Mouse (Mus musculus) stomach, postnatal 0 days (tissue): Measurements from ENCODE around the gene Dbi. TPM values are rescaled to one million over a fixed set of nuclear protein-coding genes. Genes with fewer than 3 reads are reported as not detected.
A peak's percentile ranks its signal among the peaks of the same experiment; 100 is the strongest.

Experiments used
- ATAC-seq: fragments of 200-750 bp; cut with Nextera tagmentation; 2 replicates; pipeline ENCODE4 v1.8.0; 2017; ENCODE audit not compliant: low FRiP score, low TSS enrichment
- DNase-seq: peaks from one replicate; pipeline ENCODE4 v3.0.0-alpha.2; 2016; ENCODE audit warnings: low spot score
- H3K27ac ChIP-seq: fragments of 300-500 bp; sonication (generic); replicated peaks from 2 replicates; pipeline ENCODE4 v1.5.1; 2014; ENCODE audit warnings: mild to moderate bottlenecking, control low read depth
- H3K27me3 ChIP-seq: fragments of 300-500 bp; sonication (generic); 2 replicates; pipeline ENCODE4 v1.6.1; 2014; ENCODE audit warnings: low read length; ENCODE audit not compliant: control insufficient read depth, insufficient read depth
- H3K36me3 ChIP-seq: fragments of 300-500 bp; sonication (generic); 2 replicates; pipeline ENCODE4 v1.6.1; 2014; ENCODE audit warnings: low read length, mixed read lengths; ENCODE audit not compliant: control insufficient read depth, insufficient read depth
- H3K4me1 ChIP-seq: fragments of 300-500 bp; sonication (generic); replicated peaks from 2 replicates; pipeline ENCODE4 v1.6.1; 2014; ENCODE audit warnings: antibody characterized with exemption; ENCODE audit not compliant: control insufficient read depth, insufficient read depth
- H3K4me2 ChIP-seq: fragments of 300-500 bp; sonication (generic); replicated peaks from 2 replicates; pipeline ENCODE4 v1.6.1; 2014; ENCODE audit warnings: low read depth, mild to moderate bottlenecking, control low read depth, moderate library complexity
- H3K4me3 ChIP-seq: fragments of 300-500 bp; sonication (generic); 2 replicates; pipeline ENCODE4 v1.5.1; 2014; ENCODE audit warnings: low read depth, low read length, control low read depth
- H3K9ac ChIP-seq: fragments of 300-500 bp; sonication (generic); 2 replicates; pipeline ENCODE4 v1.6.1; 2014; ENCODE audit warnings: mild to moderate bottlenecking, low read length, control low read depth, mixed read lengths
- H3K9me3 ChIP-seq: fragments of 300-500 bp; sonication (generic); 2 replicates; pipeline ENCODE4 v1.6.1; 2016; ENCODE audit warnings: low read length; ENCODE audit not compliant: control insufficient read depth
- CTCF ChIP-seq: IDR thresholded peaks from 2 replicates; pipeline ENCODE4 v1.5.1; 2016; ENCODE audit warnings: antibody characterized with exemption, low read depth, mild to moderate bottlenecking, moderate library complexity
- EP300 ChIP-seq: optimal IDR thresholded peaks from 2 replicates; pipeline ENCODE3; 2016; ENCODE audit warnings: antibody characterized with exemption
- WGBS: fragments of 180-500 bp; shearing (Covaris S2); extraction: QIAGEN DNeasy Blood & Tissue Kit; methylation state at CpG from one replicate; pipeline ENCODE4 v1.1.7; 2014; 5-methylcytosine and 5-hydroxymethylcytosine counted together
- polyA plus RNA-seq: library from polyadenylated mRNA; unstranded; fragments of >200 nt; fragmentation: Nextera tagmentation; extraction: Ambion mirVana; gene quantifications from 2 replicates; pipeline ENCODE4 v1.2.1, GENCODE M21; 2015

The Dbi gene
- polyA plus RNA-seq, 1 experiment from 2014 or later, result 1,741 TPM

GRCm38 (mm10) chr1:120109741-120110432, 11.0 kb downstream of the Dbi start:
- Histone ChIP-seq H3K36me3 (peaks cover 11% of the 10 kb centered on the region), H3K4me1 (no peaks in the 10 kb centered on the region), H3K27ac (no peak overlapping the region), H3K4me2 (no peak overlapping the region), H3K27me3 (no peaks in the 10 kb centered on the region), H3K4me3 (no peak overlapping the region), H3K9me3 (no peaks in the 10 kb centered on the region), H3K9ac (no peak overlapping the region)
- 88% methylated on average over 19 of the region's 19 CpGs for WGBS
- no peak for DNase-seq
- no peak for TF ChIP-seq CTCF
- no peak for TF ChIP-seq EP300
- no peak for ATAC-seq

- 37% methylated on average over 5 of the region's 5 CpGs for WGBS
- H3K27me3 ChIP-seq, result no peaks in the 10 kb centered on the region
- H3K4me2 ChIP-seq, result no peak overlapping the region
- TF ChIP-seq EP300, result peak; percentile 75
- peak; percentile 64 for TF ChIP-seq CTCF
- no peak overlapping the region for H3K4me3 ChIP-seq
- no peak overlapping the region for H3K9ac ChIP-seq
- peak; percentile 95 for ATAC-seq
- no peaks in the 10 kb centered on the region for H3K36me3 ChIP-seq
- DNase-seq, result peak; percentile 86
- H3K4me1 ChIP-seq, result no peaks in the 10 kb centered on the region
- no peaks in the 10 kb centered on the region for H3K9me3 ChIP-seq
- 0 out of 2 replicates have a peak overlapping the region, but pooled peaks have one; percentile 40 for H3K27ac ChIP-seq
Measured at GRCm38 (mm10) chr1:120105556-120105959, 15.3 kb downstream of the Dbi start.

GRCm38 (mm10) chr1:120101227-120101609, 19.7 kb downstream of the Dbi start:
- no peak overlapping the region for H3K4me3 ChIP-seq
- 79% methylated on average over 3 of the region's 3 CpGs for WGBS
- H3K9me3 ChIP-seq, result no peaks in the 10 kb centered on the region
- no peak for ATAC-seq
- TF ChIP-seq EP300 (no peak), CTCF (no peak)
- no peak overlapping the region for H3K9ac ChIP-seq
- no peaks in the 10 kb centered on the region for H3K27me3 ChIP-seq
- no peak overlapping the region for H3K27ac ChIP-seq
- DNase-seq, result no peak
- H3K36me3 ChIP-seq, result no peaks in the 10 kb centered on the region
- H3K4me2 ChIP-seq, result no peak overlapping the region
- H3K4me1 ChIP-seq, result no peaks in the 10 kb centered on the region

- WGBS, result 78% methylated on average over 8 of the region's 8 CpGs
- Histone ChIP-seq H3K36me3 (no peaks in the 10 kb centered on the region), H3K4me1 (no peaks in the 10 kb centered on the region), H3K4me2 (no peak overlapping the region), H3K27ac (no peak overlapping the region), H3K27me3 (no peaks in the 10 kb centered on the region), H3K9ac (no peak overlapping the region), H3K9me3 (no peaks in the 10 kb centered on the region), H3K4me3 (no peak overlapping the region)
- ATAC-seq (no peak), DNase-seq (no peak)
- TF ChIP-seq CTCF, result no peak
Measured at GRCm38 (mm10) chr1:120100456-120101226, 20.2 kb downstream of the Dbi start.

GRCm38 (mm10) chr1:120099483-120099882, 21.4 kb downstream of the Dbi start:
- Histone ChIP-seq H3K27me3 (no peaks in the 10 kb centered on the region), H3K4me2 (no peak overlapping the region), H3K9ac (no peak overlapping the region), H3K9me3 (no peaks in the 10 kb centered on the region), H3K4me3 (no peak overlapping the region), H3K27ac (no peak overlapping the region), H3K4me1 (no peaks in the 10 kb centered on the region), H3K36me3 (no peaks in the 10 kb centered on the region)
- WGBS, result 63% methylated on average over 6 of the region's 6 CpGs
- TF ChIP-seq EP300, result no peak
- no peak for TF ChIP-seq CTCF
- ATAC-seq, result peak; percentile 38; the same call in 1 of the 2 replicates
- no peak for DNase-seq

- no peak for ATAC-seq
- DNase-seq, result peak; percentile 70
- Histone ChIP-seq H3K27me3 (no peaks in the 10 kb centered on the region), H3K4me3 (no peak overlapping the region), H3K9ac (no peak overlapping the region), H3K27ac (no peak overlapping the region), H3K9me3 (no peaks in the 10 kb centered on the region), H3K4me2 (no peak overlapping the region), H3K36me3 (no peaks in the 10 kb centered on the region), H3K4me1 (no peaks in the 10 kb centered on the region)
- 10% methylated on average over 7 of the region's 7 CpGs for WGBS
- TF ChIP-seq EP300 (no peak), CTCF (peak; percentile 85)
Measured at GRCm38 (mm10) chr1:120098327-120098726, 22.6 kb downstream of the Dbi start.
